Mouse (Mus musculus) hindbrain, postnatal 0 days (tissue): ENCODE measurements around the gene Ankrd23. TPM values are rescaled to one million over a fixed set of nuclear protein-coding genes. Genes with fewer than 3 reads are reported as not detected.

Experiments used
- ATAC-seq: fragments of 200-750 bp; cut with Nextera tagmentation; 2 replicates; pipeline ENCODE4 v1.8.0; 2017; ENCODE audit warnings: mild to moderate bottlenecking, moderate TSS enrichment, moderate library complexity
- DNase-seq: peaks from one replicate; pipeline ENCODE4 v3.0.0-alpha.2; 2015; ENCODE audit warnings: low spot score
- H3K27ac ChIP-seq: fragments of 300-500 bp; sonication (generic); 2 replicates; pipeline ENCODE4 v1.5.1; 2014; ENCODE audit warnings: mild to moderate bottlenecking
- H3K27me3 ChIP-seq: fragments of 300-500 bp; sonication (generic); 2 replicates; pipeline ENCODE4 v1.6.1; 2014; ENCODE audit warnings: low read length, mixed read lengths; ENCODE audit not compliant: insufficient read depth
- H3K36me3 ChIP-seq: fragments of 300-500 bp; sonication (generic); 2 replicates; pipeline ENCODE4 v1.6.1; 2014; ENCODE audit warnings: low read length, mixed read lengths; ENCODE audit not compliant: insufficient read depth
- H3K4me1 ChIP-seq: fragments of 300-500 bp; sonication (generic); 2 replicates; pipeline ENCODE4 v1.6.1; 2014; ENCODE audit warnings: antibody characterized with exemption, low read length, mixed read lengths; ENCODE audit not compliant: insufficient read depth
- H3K4me2 ChIP-seq: fragments of 300-500 bp; sonication (generic); 2 replicates; pipeline ENCODE4 v1.6.1; 2014; ENCODE audit warnings: low read depth, mild to moderate bottlenecking, low read length, moderate library complexity, mixed read lengths
- H3K4me3 ChIP-seq: fragments of 300-500 bp; sonication (generic); 2 replicates; pipeline ENCODE4 v1.5.1; 2014; ENCODE audit warnings: low read length
- H3K9ac ChIP-seq: fragments of 300-500 bp; sonication (generic); replicated peaks from 2 replicates; pipeline ENCODE4 v1.6.1; 2014; ENCODE audit warnings: mild to moderate bottlenecking, low read length, moderate library complexity, mixed read lengths
- H3K9me3 ChIP-seq: fragments of 300-500 bp; sonication (generic); 2 replicates; pipeline ENCODE4 v1.6.1; 2016; ENCODE audit warnings: low read length, mixed read lengths
- CTCF ChIP-seq: IDR thresholded peaks from 2 replicates; pipeline ENCODE4 v1.5.1; 2016; ENCODE audit warnings: antibody characterized with exemption, control low read depth, low read depth
- WGBS: fragments of 180-500 bp; shearing (Covaris S2); extraction: QIAGEN DNeasy Blood & Tissue Kit; methylation state at CpG from one replicate; pipeline ENCODE4 v1.1.7; 2014; 5-methylcytosine and 5-hydroxymethylcytosine counted together
- polyA plus RNA-seq: library from polyadenylated mRNA; unstranded; fragments of >200 nt; fragmentation: Nextera tagmentation; extraction: Ambion mirVana; gene quantifications from 2 replicates; pipeline ENCODE4 v1.2.1, GENCODE M21; 2015
- total RNA-seq: library from RNA; depleted of rRNA; stranded (reverse); fragments of >200 nt; gene quantifications from 2 replicates; pipeline ENCODE4 v1.2.3, GENCODE M21; 2014

Gene Ankrd23
- total and polyA plus RNA-seq, 2 experiments from 2014 or later: 11.2 to 11.5 TPM

GRCm38 (mm10) chr1:36547981-36548598 lies 11.4 kb upstream of the Ankrd23 start:
- peaks cover 13% of the 10 kb centered on the region for H3K4me1 ChIP-seq
- no peaks in the 10 kb centered on the region for H3K9me3 ChIP-seq
- H3K36me3 ChIP-seq: peaks cover 45% of the 10 kb centered on the region
- H3K27me3 ChIP-seq: no peaks in the 10 kb centered on the region
- ATAC-seq: no peak
- no peak overlapping the region for H3K9ac ChIP-seq
- peak overlapping the region; percentile 52 for H3K27ac ChIP-seq
- peak; percentile 38 for DNase-seq
- whole genome bisulfite sequencing: 30% methylated on average over 9 of the region's 9 CpGs
- no peak overlapping the region for H3K4me2 ChIP-seq
- no peak for TF ChIP-seq CTCF
- no peak overlapping the region for H3K4me3 ChIP-seq

DNA sequence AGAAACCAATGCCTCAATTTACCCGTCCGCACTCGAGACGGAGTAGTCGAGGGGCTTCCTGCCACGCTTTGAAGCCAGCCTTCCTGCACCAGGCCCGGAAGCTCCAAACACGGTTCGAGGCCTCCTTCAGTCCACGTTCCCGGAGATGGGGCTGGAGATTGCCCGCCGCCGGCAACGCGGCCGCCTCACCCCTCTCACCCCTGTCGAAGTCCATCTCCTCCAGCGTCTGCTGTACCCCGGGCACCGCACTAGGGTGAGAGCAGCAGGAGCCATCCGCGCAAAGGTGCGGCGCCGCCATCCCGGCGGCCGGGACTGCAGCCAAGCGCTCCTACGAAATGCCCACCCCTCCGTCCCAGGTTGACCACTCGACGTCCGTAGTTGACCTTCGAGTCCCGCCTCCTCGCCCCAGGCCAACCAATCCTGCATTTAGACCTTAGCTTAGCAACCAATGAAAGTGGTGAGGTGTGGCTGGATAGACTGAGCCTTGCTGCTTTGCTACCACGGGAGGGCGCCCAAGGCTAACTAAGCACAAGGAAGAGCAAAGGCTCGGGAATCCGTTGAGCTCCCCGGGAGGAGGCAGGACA lies 10.3 kb upstream of the Ankrd23 start, which contains the start of gene Ankrd39:
Ankrd39 (minus strand) TSS at position 558 of the 584 bp plus-strand sequence.
- peak within 1 kb of the TSS; percentile 64 for H3K4me2 ChIP-seq
- peak; percentile 100 for TF ChIP-seq CTCF
- H3K9ac ChIP-seq: peak within 1 kb of the TSS; percentile 72
- peak; percentile 97 for ATAC-seq
- H3K36me3 ChIP-seq: peaks cover 38% of the 10 kb centered on the region
- H3K4me3 ChIP-seq: peak within 1 kb of the TSS; percentile 52
- no peaks in the 10 kb centered on the region for H3K27me3 ChIP-seq
- no peaks in the 10 kb centered on the region for H3K9me3 ChIP-seq
- H3K27ac ChIP-seq: peak within 1 kb of the TSS; percentile 70
- peaks cover 13% of the 10 kb centered on the region for H3K4me1 ChIP-seq
- peak; percentile 99 for DNase-seq
- under 1% methylated on average over 43 of the region's 43 CpGs for WGBS

DNA sequence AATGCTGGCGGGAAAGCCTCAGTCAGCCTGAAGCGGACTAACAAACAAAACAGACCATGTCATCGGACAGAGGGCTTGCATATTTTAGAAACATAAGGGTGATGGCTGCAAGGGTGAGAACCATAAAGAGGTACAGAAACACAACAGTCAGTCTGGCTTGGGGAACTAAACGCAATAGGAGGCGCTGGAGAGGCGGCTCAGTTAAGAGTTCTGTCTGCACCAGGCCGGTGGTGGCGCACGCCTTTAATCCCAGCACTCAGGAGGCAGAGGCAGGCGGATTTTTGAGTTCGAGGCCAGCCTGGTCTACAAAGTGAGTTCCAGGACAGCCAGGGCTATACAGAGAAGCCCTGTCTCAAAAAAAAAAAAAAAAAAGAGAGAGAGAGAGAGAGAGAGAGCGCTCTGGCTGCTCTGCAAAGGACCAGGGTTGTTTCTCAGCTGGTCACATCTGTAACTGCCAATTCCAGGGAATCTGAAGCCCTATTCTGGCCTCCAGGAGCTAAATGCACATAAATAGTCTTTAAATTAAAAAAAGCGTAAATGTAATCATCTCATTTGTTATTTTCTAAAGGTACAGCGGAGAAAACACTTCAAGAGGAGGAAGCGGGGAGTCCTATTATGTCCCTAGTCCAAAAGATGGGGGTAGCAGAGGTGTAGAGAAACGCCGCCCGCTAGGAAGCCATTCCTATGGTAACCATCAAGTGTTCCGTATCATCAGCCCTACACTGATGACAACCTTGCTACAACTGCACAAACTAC lies 9.3 kb upstream of the Ankrd23 start:
- Histone ChIP-seq H3K9me3 (no peaks in the 10 kb centered on the region), H3K9ac (peak overlapping the region; percentile 72; the same call in 1 of the 2 replicates), H3K4me2 (peak overlapping the region; percentile 64), H3K4me1 (peaks cover 13% of the 10 kb centered on the region), H3K27me3 (no peaks in the 10 kb centered on the region), H3K4me3 (peak overlapping the region; percentile 52), H3K36me3 (peaks cover 28% of the 10 kb centered on the region), H3K27ac (0 out of 2 replicates have a peak overlapping the region, but pooled peaks have one; percentile 70)
- ATAC-seq: no peak
- WGBS: 64% methylated on average over 19 of the region's 19 CpGs
- no peak for DNase-seq
- TF ChIP-seq CTCF: peak; percentile 37; the same call in 1 of the 2 replicates

GRCm38 (mm10) chr1:36545382-36545781 lies 8.7 kb upstream of the Ankrd23 start:
- peaks cover 26% of the 10 kb centered on the region for H3K36me3 ChIP-seq
- no peak for ATAC-seq
- WGBS: 83% methylated on average over 2 of the region's 2 CpGs
- DNase-seq: no peak
- no peak overlapping the region for H3K27ac ChIP-seq
- no peak overlapping the region for H3K9ac ChIP-seq
- H3K4me2 ChIP-seq: no peak overlapping the region
- H3K4me3 ChIP-seq: no peak overlapping the region
- peaks cover 13% of the 10 kb centered on the region for H3K4me1 ChIP-seq
- H3K9me3 ChIP-seq: no peaks in the 10 kb centered on the region
- H3K27me3 ChIP-seq: no peaks in the 10 kb centered on the region
- no peak for TF ChIP-seq CTCF

- H3K36me3 ChIP-seq: peaks cover 21% of the 10 kb centered on the region; the same call in 1 of the 2 replicates
- ATAC-seq: no peak
- no peak overlapping the region for H3K4me3 ChIP-seq
- H3K4me1 ChIP-seq: peaks cover 13% of the 10 kb centered on the region
- H3K4me2 ChIP-seq: no peak overlapping the region
- no peak overlapping the region for H3K27ac ChIP-seq
- TF ChIP-seq CTCF: no peak
- WGBS: 90% methylated on average over 9 of the region's 9 CpGs
- H3K9ac ChIP-seq: no peak overlapping the region
- no peaks in the 10 kb centered on the region for H3K27me3 ChIP-seq
- DNase-seq: no peak
- no peaks in the 10 kb centered on the region for H3K9me3 ChIP-seq
Measured at GRCm38 (mm10) chr1:36542925-36543324, 6.2 kb upstream of the Ankrd23 start.

DNA sequence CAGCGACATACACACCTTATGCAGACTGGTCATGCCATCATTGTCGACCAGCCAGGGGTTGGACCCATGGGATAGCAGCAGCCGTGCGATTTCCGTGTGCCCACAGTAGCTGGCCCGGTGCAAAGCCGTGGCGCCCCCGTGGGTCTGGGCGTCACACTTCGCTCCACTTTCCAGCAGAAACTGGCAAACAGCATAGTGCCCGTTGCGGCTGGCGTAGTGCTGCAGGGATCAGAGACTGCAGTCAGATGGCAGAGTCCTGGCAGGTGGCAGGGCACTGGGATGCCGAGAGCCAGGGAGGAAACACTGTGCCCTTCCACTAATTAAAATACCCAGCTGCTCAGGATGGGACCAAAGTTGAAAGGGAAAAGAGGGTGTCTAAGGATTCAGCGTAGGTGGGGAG lies 5.2 kb upstream of the Ankrd23 start:
- ATAC-seq: no peak
- Histone ChIP-seq H3K9me3 (no peaks in the 10 kb centered on the region), H3K27me3 (no peaks in the 10 kb centered on the region), H3K4me3 (no peak overlapping the region), H3K4me2 (no peak overlapping the region), H3K4me1 (peaks cover 7% of the 10 kb centered on the region; the same call in 1 of the 2 replicates), H3K9ac (no peak overlapping the region), H3K27ac (no peak overlapping the region), H3K36me3 (peaks cover 24% of the 10 kb centered on the region; the same call in 1 of the 2 replicates)
- no peak for DNase-seq
- 69% methylated on average over 16 of the region's 16 CpGs for WGBS
- TF ChIP-seq CTCF: no peak
